Mouse (Mus musculus) layer of hippocampus, postnatal 14 days (tissue): Measurements from ENCODE around the gene Pi4k2b. TPM values are rescaled to one million over a fixed set of nuclear protein-coding genes. Genes with fewer than 3 reads are reported as not detected.
A peak's percentile ranks its signal among the peaks of the same experiment; 100 is the strongest.
"Not testable (repeated sequence)": the region's sequence is repeated elsewhere in the genome, so short reads cannot be mapped to it uniquely, and the experiment has no call there.

Experiments used
- DNase-seq, 2 experiments: peaks; one replicate each; pipeline ENCODE4 v3.0.0; 2021 to 2022; ENCODE audit warnings: low spot score in 2 of 2, mixed read lengths in 1 of 2
- long read RNA-seq, 2 experiments: library from polyadenylated mRNA; stranded (forward); transcript quantifications; one replicate each; pipeline ENCODE4 v2.0.0; 2021
- total RNA-seq, 2 experiments: library from RNA; stranded (reverse); gene quantifications; 2 replicates each; pipeline ENCODE4 v1.2.3; 2021

Gene Pi4k2b
- 1 to 10 TPM; 1.3 to 2.6 TPM for total RNA-seq
- long read RNA-seq, experiment 1, partial matches to known transcripts = 0 of 2 reads
- long read RNA-seq, experiment 1, other reads (novel, unspliced or antisense) = 2 of 2 reads
- long read RNA-seq, experiment 2, partial matches to known transcripts = 0 of 3 reads
- long read RNA-seq, experiment 2, other reads (novel, unspliced or antisense) = 0 of 3 reads

- DNase-seq = peak; percentile 17 to 43
Observed at GRCm38 (mm10) chr5:52741391-52742111, at the start of gene Pi4k2b. Gene Pi4k2b, plus strand, starts transcription at chr5:52741574.

GRCm38 (mm10) chr5:52697291-52697690 is 44.1 kb upstream of the Pi4k2b start:
- no peak for DNase-seq

DNA sequence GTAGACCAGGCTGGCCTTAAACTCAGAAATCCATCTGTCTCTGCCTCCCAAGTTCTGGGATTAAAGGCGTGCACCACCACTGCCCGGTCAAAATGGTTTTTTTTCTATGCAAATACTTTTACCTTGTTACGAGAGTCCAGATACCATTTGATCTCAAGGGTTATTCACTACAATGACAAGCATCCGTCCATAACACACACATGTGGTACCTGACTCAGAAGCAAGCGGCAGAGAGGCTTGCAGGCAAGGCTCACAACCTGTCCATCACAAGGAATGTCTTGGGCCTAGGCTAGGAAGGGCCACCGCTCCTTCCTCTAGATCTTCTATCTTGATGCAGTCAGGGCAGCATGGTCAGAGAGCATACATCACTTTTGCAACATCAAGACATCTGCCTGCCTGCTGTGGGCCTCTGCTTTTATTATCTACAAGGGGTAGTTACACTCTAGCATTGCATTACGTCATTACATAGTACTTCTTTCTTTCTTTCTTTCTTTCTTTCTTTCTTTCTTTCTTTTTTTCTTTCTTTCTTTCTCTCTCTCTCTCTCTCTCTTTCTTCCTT is 43.4 kb upstream of the Pi4k2b start:
- not testable (repeated sequence) for DNase-seq

- no peak for DNase-seq
Observed at GRCm38 (mm10) chr5:52704562-52704961, 36.8 kb upstream of the Pi4k2b start.

- DNase-seq = no peak
Observed at GRCm38 (mm10) chr5:52712704-52713103, 28.7 kb upstream of the Pi4k2b start.

DNA sequence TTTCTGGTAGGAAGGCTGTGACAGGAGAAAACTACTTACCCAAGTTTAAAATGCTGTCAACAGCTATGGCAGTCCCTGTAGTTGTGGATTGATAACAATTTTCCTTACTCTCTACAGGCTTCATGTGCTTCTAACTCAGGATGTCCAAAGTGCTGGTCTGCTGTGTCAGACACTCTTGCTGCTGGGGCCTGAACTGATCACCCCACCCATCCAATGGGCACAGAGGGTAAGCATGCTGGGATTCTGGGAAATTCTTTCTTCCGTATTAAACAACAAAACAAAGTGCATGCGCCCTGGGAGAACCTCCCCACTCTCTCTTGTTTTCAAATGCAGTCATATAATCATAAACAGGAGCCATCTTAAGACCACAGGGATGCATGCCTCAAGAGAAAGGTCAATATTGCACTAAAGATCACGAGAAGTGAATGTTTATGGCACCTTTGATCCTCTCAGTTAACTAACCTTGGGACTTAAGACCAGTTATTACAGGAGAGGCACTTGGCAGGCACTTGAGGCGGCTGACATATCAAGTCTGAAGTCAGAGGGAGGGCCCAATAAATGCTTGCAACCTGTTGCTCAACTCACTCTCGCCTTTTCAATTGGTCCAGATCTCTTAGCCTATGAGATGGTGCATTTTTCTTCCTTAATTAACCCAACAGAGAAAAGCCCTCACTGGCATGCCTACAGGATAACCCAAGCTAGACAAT is 24.5 kb upstream of the Pi4k2b start:
- no peak for DNase-seq

DNA sequence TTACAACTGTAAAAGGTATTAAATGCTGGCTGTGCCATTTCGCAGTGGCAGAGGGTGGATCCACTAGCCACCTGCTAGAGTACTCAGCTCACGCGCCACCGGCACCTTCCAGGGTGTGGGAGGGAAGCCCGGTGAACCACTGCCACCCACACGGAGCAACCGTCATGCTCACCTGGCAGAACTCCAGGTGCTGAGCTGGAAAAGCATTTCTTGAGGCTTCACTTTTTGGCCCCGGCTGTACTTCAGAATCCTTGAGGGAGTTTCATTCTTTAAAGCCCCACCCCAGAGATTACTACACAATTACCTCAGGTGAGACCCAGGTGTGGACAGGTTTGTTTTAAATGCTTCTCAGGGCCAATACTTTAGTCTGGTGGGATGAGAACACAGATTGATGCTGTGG is 20.4 kb upstream of the Pi4k2b start:
- DNase-seq = no peak

GRCm38 (mm10) chr5:52727747-52728146 is 13.6 kb upstream of the Pi4k2b start:
- DNase-seq = no peak

DNA sequence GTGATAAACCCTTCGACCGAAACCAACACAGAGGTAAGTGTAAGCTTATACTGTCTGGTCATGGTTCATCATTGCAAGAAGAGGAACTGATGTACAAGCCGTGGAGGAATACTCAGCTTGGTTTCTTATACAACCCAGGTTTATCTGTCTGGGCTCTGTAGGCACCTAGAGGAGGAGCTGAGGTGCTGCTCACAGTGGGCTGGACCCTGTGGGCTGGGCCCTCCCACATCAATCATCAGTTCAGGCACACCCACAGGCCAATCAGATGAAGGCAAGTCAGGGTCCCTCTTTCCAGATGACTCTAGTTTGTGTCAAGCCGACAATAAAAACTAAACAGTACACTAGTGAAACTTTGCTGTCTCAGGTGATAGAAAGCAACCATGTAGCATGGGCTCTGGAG is 8.6 kb upstream of the Pi4k2b start:
- DNase-seq = no peak

DNA sequence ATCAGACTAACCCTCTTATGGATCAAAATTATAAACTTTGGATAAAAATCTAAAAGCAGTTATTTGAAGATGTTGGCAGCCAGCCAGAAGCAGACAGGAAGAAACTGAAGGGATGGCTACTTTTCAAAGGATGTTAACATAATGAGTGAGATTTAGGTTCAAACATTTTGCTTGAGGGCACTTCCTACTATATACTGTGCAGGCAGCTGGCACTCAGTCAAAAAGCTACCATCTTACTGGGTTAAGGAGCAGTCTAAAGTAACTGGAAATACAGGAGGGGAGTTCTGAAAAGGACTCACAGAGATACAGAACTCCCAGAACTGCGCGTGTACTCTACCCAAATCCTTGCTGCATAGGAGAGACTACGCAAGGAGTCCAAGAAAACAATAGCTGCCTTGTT is 5.3 kb upstream of the Pi4k2b start:
- no peak for DNase-seq

- DNase-seq = peak; percentile 1 to 6
Observed at GRCm38 (mm10) chr5:52742112-52742813, 889 bp downstream of the Pi4k2b start.

DNA sequence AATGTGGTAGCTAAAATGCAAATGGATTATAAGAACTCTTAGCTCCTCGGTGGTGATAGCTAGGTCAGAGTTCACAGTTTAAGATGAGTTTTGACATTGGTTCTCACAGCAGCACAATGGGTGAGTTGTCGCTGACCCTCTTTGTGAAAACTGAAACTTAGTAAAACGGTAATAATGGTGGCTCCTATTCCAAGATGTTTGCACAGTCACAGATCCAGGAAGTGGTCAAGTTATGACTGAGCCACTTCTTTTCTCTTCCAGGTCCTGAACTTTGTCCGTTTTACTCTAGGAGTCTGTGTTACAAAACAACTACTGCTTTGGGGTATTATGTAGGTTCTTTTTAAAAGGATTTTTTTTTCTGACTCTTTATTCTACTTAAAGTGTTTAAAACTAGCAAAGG is 1.9 kb downstream of the Pi4k2b start:
- DNase-seq = no peak

GRCm38 (mm10) chr5:52746920-52747319 is 5.5 kb downstream of the Pi4k2b start:
- no peak for DNase-seq

DNA sequence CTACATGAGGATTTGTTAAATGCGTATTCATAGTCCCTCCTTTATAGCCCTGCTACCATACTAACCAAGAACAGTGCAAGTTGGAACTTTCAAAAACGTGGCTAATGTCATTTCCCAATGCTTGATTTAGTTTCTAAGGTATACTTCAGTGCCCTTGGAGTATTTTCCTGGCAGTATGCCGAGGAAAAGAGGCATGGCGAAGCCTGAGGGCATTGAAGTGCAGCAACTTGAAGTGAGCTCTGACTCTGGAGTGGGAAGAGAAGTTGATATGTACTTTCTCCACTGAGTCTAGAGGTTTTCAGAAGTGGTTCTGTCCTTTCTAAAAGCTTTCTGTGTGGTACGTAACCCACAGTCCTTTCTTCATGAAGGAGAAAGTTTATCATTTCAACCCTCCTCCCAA is 7.4 kb downstream of the Pi4k2b start:
- no peak for DNase-seq

GRCm38 (mm10) chr5:52753146-52753545 is 11.8 kb downstream of the Pi4k2b start:
- DNase-seq = no peak

- no peak for DNase-seq
Observed at GRCm38 (mm10) chr5:52754196-52754595, 12.8 kb downstream of the Pi4k2b start.

DNA sequence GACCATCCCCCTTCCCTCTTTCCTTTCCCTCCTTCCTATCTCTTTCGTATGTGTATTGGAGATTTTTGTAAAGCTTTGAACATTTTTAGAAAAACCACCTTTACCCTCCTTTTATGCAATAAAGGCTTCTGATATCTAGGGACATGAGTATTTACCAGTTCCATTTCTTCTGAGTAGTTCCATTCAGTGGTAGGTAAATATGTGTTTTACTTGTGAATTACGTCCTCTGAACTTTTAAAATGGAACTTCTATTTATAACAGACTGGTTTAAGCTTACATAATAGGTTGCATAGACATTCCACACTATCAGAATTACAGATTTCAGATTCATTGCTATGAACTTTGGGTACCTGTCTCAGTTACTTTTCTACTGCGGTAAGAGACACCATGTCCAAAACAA is 14.0 kb downstream of the Pi4k2b start:
- DNase-seq = no peak

DNA sequence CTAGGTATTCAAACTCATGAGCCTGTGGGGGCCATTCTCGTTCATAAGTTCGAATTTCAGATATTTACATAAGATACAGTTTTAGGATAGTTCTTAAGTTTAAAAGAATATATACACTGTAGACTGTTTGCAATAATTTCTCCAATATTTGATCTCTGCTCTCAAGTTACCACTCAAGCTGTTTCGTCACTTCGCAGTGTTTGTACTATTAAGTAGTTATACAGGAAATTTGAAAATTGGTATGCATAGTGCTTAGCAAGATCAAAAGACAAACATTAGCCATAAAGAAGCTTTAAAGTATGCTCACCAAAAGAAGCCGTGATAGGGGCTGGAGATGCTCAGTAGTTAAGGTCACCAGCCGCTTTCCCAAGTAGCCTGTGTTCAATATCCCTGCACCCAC is 14.6 kb downstream of the Pi4k2b start:
- DNase-seq = no peak

DNA sequence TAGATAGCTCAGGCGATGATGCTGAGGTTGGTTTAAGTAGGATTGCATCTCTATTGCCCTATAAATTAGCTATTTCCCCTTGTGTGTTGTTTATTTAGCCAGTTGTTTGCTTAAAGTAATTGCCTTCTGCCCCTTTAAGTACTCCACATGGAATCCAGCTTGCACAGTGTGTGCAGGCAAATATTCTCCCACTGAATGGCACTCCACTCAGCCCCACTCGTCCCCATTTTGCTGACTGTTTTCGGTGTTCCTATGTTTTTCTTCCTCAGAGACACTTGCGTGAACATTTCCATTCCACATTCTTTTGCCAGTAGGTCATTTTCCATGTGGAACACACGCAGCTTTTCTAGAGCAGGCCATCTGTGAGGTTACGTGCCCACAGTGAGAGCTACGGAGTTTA is 21.2 kb downstream of the Pi4k2b start:
- DNase-seq = no peak

- no peak for DNase-seq
Observed at GRCm38 (mm10) chr5:52774267-52774666, 32.9 kb downstream of the Pi4k2b start.

- no peak for DNase-seq
Observed at GRCm38 (mm10) chr5:52775237-52775636, 33.9 kb downstream of the Pi4k2b start, which contains the start of gene Zcchc4. Gene Zcchc4, plus strand, starts transcription at chr5:52775409.
